Mouse (Mus musculus) hindlimb bud, embryonic 11.5 days (tissue): ENCODE measurements at regions not wholly inside any gene's neighbourhood (a gene's known extent, or its start where the extent isn't known, plus 50 kb on each side); places are given as distances from the start of the nearest gene placed in this dataset.
A peak's percentile ranks its signal among the peaks of the same experiment; 100 is the strongest.

Experiments
- DNase-seq: peaks from one replicate; pipeline ENCODE4 v3.0.0-alpha.2; 2012; ENCODE audit warnings: low read depth, low spot score; ENCODE audit errors: extremely low spot score

DNA sequence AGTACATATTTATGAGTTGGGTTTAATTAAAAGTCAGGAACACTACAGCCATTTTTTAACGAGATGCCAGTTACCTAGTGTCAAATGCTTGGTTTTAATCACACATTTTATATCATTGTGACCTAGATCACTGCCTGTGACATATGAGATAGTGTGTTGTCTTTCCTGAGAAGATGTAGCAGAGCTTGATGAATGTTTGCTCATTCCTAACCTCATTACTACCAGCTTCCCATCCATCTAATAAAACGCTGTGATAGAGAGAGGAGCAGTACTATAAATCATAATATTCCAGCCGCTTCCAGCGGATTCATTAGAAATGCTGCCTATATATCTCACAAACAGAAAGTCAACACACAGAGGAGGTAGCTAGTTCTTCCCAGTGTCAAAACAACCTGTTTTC lies 163.6 kb downstream of the Aldoart1 start:
- DNase-seq: no peak

DNA sequence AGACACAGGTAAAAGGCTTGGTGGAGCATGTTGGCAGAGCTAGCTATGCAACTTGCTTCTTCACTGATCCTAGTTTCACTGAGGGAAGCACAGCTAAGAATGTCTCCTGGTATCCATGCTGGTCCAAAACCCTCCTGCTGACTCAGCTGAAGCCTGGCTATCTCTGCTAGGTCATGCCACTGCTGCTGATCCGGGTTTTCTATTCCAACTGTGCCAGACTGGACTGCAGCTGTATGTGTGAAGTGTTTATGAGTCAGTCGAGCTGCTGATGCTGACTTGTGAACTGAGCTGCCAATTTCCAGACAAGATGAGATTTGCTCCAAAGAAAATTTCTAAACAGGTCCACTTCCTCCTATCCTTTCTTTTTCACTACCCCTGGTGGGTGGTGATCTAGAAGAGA lies 178.4 kb downstream of the Aldoart1 start:
- DNase-seq: no peak

DNA sequence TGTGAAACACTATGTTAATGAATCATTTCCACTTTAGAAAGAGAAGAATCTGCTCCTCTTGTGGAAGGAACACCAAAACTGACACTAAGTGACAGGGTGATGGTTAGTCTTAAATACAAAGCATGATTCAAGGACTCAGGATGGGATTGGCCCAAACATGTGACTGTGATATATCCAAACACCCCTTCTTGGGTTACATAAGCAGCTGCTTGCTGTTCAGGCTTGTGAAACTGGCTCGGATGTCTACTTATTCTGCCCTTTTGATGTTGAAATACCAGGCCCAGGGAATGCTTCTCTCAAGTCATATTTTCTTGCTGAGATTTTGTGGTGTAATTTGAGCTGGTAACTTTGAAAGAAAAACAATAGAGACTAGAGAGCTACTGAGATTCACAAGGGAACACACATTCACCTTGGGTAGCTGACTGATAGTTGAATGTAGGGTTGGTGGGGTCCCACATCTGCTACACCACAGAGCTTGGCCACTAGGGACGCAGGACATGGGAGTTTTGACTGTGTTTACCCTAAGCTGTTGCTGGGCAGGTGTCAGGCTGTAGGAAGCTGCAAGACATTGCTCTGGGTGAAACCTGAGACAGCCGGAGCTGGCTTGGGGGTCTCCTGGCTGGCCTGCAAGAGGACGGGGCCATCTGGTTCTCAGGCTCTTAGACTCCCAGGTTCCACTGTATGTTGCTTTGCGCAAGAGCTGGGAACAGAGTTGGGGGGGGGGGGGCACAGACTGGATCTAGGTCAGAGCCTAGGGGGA lies 180.6 kb downstream of the Aldoart1 start:
- no peak for DNase-seq

DNA sequence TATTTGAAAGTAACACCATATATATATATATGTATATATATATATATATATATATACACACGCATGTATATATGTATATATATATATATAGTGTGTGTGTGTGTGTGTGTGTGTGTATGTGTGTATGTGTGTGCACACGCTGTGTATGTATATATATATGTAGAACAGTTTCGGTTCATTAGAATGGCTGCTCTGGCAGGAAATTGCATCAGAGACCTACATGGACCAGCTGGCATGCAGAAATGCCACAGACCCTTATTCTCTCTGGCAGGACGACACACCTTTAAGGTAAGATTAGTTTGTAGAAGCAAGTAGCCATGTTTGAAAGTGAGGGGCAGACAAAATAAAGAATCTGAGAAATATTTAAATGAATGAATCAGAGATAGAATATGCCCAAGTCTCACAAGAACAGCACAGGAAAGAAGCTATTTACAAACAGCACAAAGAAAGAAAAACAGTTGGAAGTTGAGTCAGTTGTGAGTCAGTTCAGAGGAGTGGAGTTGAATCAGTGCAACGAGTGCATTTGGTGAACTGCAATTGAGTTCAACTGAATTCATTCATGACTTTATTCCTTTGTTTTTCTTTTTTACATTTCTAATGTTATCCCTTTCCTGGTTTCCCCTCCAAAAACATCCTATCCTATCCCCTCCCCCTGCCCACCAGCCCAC lies 182.5 kb downstream of the Aldoart1 start:
- no peak for DNase-seq

DNA sequence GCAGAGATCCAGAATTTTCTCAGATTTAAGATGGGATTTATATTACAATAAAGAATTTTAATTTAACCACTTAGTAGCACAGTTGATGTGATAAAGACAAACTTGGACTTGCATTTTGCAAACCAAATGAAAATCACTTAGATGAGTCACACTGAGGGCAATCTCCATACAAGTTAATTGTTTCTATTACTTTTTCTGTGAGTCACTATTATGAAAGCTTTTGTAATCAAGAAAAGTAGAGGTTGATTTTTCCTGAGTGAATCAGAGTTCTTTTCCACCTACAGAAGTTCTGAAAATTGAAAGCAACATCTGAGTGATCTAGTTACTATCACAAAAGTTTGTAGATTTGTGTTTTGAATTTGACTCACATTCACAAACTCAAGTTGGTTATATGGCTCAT lies 188.1 kb downstream of the Aldoart1 start:
- no peak for DNase-seq

DNA sequence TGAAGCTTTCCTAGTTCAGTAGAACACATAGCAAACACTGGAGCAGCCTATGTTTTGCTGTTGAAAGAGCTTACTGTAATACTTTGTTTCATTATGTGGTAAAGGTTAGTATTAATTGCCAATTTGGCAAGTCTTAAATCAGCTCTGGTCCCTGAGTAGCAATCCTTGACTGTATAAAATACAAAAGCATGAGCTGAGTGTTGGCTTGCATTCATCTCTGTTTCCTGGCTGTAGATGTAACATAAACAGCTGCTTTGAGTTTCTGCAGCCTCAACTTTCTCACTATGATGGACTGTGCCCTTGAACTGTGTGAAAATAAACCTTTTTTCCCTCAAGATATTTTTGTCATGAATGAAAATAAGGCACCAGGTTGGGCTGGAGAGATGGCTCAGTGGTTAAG lies 190.0 kb downstream of the Aldoart1 start:
- no peak for DNase-seq

DNA sequence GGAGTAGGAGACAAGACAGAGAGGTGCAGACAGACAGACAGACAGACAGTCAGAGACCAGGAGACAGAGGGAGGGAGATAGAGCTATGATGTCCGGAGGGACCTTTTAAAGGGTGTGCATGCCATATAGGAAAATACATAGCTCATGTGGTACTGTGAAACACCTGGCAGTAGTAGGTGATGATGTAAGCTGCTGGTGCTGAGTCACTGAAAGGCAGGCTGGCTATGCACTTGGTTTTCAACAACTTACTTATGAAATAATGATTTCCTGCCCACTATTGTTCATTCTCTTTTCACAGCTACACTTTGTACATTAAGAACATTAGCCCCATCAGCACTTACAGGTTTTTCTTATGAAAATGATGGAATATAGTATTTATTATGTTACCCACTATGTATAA lies 196.2 kb downstream of the Aldoart1 start:
- no peak for DNase-seq

DNA sequence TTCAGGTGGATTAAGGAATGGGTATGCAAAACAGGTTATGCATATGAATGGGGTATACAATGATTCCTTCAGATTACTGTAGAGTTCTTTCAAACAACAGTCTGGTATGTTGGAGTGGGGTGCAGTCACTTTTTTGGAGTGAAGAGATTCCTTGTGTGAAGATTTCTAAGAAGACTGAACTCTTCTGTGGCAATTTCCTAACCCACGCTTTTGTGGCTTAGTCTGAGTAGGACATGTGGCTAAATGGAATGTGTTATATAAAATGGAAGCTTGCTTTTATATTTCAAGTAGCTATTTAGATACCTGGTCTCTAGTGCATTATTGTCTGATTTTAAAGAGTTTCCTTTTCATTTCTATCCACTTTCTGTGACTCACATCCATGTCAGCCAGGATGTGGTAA lies 205.3 kb downstream of the Aldoart1 start:
- no peak for DNase-seq

DNA sequence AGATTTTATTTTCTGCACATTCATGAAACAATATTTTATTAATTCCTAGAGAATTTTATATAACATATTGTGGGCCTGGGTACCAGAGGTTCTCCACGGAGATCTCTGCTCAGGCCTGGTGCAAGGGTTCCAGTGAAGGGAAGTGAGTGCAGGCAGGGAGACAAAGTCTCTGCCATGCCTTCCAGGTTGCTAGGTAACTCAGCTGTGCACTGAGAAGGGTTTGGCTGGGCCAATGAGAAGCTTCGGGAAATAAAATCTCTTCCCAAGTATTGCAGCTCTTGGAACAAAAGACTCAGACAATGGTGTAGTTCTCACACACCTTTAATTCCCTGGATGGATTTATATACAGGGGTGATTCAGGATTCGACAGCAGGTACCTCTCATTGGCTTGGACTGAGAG lies 223.0 kb downstream of the Aldoart1 start:
- DNase-seq: no peak

DNA sequence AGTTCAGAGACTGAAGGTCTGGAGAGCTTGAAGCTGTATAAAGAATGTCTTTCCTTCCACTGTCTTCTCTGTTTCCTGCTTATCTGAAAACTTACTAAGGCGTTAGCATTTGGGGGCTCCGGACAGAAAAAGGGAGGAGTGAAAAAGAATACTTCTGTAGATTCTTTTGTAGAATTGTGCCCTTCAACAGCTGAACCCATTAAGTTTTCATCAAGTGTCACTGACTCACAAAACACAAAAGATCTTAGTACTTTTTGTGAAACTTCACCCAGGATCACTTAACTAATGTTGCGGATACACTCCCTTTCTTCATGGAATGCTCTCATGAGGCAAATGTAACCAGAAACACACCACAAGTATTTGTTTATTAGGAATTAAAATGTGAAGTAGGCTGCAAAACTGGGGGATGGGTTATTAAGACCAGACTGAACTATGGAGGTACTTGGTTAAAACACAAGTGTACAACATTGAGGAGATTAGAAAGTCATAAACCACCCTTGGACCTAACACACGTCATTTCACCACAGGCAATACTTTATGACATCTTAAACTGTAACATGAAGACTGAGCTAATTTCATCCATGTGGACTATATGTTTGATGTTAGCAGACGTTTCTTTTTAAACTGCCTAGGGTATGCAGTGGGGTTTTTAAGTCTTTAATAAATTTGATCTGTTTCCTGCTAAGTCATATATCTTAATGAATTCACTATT lies 225.1 kb downstream of the Aldoart1 start:
- DNase-seq: peak; percentile 81

DNA sequence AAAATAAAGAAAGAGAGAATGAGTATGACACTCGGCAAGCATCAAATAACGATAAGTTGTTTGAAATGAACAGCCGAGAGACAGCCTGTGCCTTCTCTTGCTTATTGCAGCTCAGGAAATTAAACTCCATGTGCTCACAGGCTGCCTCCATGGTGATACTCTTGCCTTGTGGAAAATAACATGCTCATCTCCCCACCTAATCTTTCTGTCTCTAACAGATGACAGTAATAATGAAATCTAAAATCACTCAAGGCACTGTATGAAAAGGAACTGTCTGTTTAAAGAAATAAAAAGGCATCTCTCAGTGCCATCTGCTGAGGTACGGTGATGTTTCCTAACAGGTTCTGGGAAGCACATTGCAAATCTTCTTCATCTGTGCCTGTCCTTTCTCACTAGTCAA lies 247.3 kb downstream of the Aldoart1 start:
- no peak for DNase-seq

DNA sequence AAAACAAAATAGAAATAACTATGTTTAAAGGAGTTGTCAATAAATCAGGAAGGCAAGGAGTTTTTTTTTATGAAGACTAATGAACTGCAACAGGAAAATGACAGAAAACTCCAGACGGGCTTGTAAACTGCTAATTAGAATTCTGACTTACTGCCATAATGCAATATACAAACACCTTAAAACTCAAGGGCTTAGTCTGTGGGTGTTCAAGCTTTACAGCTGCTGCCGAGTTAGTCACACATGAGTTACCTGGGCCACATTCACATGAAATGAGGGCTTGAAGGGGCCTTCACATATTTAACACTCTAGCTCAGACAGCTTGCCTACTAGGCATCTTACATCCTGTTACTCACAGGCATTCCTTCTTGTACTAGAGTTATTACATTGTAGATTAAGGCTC lies 256.9 kb downstream of the Aldoart1 start:
- DNase-seq: peak; percentile 2

DNA sequence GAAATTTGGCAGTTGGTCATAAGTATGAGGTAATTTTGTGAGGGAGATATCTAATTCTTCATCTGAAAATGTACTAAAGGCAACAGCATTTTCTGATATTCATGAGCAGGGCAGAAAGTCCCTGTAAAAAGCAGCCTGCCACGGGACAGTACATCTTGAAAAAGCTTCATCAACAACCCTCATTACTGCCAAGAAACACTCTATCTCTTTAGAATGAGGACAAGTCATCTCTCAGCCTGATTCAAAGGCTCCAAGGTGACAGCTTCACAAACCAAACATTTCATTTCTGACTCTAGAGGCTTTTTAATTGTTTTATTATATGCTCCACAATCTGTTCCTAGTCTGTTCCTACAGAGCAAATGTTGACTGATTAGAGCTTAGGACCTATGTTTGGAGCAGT lies 260.3 kb downstream of the Aldoart1 start:
- no peak for DNase-seq

DNA sequence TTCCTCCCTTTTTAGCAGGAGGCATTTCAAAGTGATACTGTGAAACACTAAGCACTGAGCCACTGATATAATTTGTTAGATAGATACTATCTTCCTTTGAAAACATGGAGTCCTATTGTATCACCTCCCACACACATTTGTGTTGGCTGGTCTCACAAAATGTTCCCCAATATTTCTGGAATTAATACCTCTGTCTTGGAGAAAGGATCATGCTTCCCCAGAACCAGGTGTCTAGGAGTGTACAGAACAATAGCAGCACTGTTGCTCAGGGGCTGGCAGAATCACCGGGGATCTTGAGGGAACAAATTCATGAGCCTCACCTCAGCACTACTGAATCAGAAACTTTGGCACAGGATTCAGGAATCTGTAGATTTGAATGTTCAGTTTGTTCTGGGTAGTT lies 277.5 kb downstream of the Aldoart1 start:
- DNase-seq: no peak

DNA sequence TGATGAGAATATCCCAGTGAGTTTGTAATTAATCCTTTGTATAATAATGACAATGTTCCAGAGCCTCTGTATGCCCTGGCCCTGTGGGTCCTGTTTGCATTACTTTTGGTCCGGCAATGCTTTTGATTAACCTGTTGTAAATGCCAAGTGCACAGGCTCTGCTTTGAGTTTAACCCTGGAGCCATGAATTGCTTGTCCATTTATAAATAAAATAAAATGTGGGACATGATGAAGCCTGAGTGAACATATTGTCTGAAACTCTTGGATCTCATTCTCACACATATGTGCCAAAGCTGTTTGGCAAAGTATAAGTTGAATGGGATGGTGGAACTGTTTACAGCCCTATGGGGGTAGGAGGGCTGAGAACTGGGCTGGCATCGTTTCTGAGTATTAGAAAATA lies 280.5 kb downstream of the Aldoart1 start:
- no peak for DNase-seq

DNA sequence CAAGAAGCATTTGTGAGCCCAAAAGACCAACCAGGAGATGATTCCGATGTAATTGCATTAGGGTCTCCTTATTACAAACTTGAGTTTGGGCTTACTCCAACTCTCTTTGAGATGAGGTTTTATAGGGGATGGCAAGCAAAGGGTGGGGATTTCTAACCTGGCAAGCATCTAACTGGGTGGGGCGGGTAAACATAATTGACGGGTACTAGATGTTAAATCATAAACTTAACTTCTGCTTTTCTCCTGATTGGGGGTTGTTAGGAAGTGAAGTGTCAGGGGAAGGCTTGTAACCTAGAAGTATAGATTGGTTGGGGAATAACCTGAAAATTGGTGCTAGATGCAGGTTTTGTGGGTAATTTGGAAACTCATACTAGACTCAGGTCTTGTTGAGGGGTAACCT lies 287.2 kb downstream of the Aldoart1 start:
- no peak for DNase-seq

DNA sequence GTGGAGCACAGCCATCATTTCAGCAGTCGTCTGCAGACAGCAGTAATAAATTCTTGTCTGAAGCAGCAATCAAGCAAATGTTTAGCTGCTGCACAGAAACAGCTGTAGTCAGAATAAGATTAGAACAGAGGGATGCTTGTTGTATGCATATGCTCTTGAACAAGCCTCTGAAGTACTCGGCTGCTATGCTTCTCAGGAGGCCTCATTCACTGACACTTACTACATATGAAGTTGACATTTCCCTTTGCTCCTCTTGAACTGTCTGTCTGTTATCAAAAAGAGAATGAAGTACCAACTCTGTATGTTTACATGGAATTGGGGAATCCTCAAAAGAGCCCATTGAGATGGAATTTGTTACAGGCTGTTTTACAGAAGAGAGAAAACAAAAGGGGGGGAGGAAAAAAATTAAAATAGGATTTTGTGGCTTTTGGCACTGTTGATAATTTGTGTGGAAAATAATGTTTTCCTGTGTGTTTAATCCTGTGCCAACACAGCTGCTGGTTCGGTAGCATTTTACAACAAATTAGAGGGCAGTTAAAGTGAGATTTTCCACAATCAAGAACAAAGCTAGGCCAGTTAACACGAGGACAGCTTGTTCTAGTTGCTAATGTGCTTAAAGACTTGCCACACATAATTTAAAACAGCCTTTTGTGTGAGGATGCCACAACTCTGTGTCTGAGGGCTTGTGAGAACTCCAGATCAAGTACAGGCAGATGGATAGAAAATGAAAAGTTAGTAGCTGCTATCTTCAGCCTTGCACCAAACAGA lies 289.3 kb downstream of the Aldoart1 start:
- no peak for DNase-seq

DNA sequence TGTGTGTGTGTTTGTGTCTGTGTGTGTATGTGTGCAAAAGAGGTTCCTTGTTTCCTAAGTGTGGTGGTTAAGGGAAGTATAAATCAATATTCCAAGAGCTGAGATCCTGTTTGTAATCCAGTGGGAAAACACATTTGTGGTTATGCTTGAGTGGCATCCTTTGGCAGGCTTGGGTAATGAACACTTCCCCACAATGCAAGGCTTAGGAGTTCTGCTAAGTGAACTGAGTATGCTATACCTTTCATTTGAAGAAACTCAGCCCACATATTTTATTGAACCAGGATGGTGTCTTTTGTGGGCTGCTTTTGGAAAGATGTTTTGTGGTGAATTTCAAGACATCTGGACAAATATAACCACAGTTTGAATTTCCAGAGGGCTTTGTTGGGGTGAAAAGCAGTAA lies 298.2 kb downstream of the Aldoart1 start:
- no peak for DNase-seq

DNA sequence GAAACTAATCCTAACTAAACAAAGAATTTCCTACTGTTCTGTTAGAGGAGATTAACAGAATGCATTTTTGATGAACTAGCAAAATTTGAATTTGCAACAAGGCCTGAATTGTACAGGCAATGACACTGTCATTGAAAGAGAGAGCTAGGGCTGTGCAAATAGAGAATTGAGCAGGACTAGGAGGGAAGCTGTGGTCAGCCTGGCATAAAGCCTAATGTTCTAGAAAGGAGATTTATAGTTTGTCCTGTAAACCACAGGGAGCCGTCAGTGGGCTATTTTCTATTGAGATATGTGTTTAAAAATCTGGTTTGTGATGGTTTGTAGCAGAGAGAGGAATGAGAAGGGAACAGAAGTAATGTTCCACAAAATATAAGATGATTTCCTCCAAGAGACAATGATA lies 317.9 kb downstream of the Aldoart1 start:
- no peak for DNase-seq

DNA sequence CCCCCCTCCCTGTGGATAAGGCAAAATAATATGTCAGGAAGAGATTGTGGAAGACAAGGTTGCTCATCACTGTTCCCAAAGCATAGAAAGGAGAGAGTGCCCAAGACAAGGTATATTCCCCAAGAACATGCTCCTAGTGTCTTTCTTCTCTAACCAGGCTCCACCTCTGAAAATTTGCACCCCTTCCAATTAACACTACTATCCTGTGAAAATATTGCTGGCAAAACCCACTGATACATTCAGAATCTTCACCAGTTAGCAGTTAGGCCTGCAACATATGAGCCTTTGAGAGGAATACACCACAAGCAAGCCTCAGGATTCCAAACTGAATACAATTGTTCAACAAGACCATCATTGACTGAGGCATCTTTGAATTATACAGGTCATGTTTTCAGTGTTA lies 323.9 kb upstream of the Tle1 start:
- no peak for DNase-seq

DNA sequence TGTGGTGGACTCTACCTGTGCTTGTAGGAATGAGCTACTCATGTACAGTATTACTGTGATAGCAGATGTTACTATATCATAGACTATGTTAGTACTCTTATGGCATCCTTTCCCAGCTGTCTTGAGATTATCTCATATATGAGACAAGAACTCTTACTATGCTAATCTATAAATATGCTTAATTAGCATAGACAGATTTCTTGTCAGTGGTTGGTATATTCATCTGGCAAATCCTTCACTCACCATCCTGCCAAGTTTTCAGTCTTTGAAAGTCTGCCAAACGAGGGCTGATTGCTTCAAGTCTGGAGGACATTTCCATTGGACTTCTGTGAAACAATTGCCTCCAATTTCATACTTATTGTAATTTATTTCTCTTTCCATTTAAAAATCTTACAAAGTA lies 323.4 kb upstream of the Tle1 start:
- DNase-seq: no peak

DNA sequence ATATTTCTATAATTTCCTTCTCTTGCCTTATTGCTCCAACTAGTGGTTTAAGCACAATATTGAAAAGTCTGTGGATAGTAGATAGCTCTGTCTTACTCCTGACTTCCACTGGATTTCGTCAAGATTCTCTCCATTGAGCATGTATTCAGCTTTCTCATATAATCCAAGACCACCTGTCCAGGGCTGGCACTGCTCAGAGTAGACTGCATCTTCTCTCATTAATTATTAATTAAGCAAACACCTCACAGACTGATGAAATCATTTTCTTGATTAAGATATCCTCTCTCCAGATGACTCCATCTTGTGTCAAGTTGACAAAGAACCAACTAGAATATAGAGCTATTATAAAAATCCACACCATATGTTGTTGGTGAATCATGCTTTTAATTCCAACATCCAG lies 310.5 kb upstream of the Tle1 start:
- no peak for DNase-seq
